Mouse (Mus musculus) intestine, embryonic 15.5 days (tissue): ENCODE results near the gene Pex5. TPM values are rescaled to one million over a fixed set of nuclear protein-coding genes. Genes with fewer than 3 reads are reported as not detected.
A peak's percentile ranks its signal among the peaks of the same experiment; 100 is the strongest.
"Not testable (repeated sequence)": the region's sequence is repeated elsewhere in the genome, so short reads cannot be mapped to it uniquely, and the experiment has no call there.

Experiments
- ATAC-seq: fragments of 200-750 bp; cut with Nextera tagmentation; 2 replicates; pipeline ENCODE4 v1.8.0; 2017; ENCODE audit warnings: moderate TSS enrichment, moderate library complexity
- H3K27ac ChIP-seq: fragments of 300-500 bp; sonication (generic); 2 replicates; pipeline ENCODE4 v1.5.1; 2015; ENCODE audit warnings: mild to moderate bottlenecking, inconsistent platforms
- H3K27me3 ChIP-seq: fragments of 300-500 bp; sonication (generic); replicated peaks from 2 replicates; pipeline ENCODE4 v1.6.1; 2015; ENCODE audit warnings: inconsistent platforms
- H3K36me3 ChIP-seq: fragments of 300-500 bp; sonication (generic); 2 replicates; pipeline ENCODE4 v1.6.1; 2015; ENCODE audit warnings: inconsistent platforms
- H3K4me1 ChIP-seq: fragments of 300-500 bp; sonication (generic); replicated peaks from 2 replicates; pipeline ENCODE4 v1.6.1; 2015; ENCODE audit warnings: inconsistent platforms
- H3K4me2 ChIP-seq: fragments of 300-500 bp; sonication (generic); replicated peaks from 2 replicates; pipeline ENCODE4 v1.6.1; 2015; ENCODE audit warnings: mild to moderate bottlenecking, inconsistent platforms
- H3K4me3 ChIP-seq: fragments of 300-500 bp; sonication (generic); replicated peaks from 2 replicates; pipeline ENCODE4 v1.5.1; 2015; ENCODE audit warnings: inconsistent platforms
- H3K9ac ChIP-seq: fragments of 300-500 bp; sonication (generic); 2 replicates; pipeline ENCODE4 v1.6.1; 2015; ENCODE audit warnings: inconsistent platforms
- H3K9me3 ChIP-seq: fragments of 300-500 bp; sonication (generic); 2 replicates; pipeline ENCODE4 v1.6.1; 2016; ENCODE audit warnings: inconsistent platforms
- WGBS: fragments of 180-500 bp; shearing (Covaris S2); methylation state at CpG from one replicate; pipeline ENCODE4 v1.1.7; 2015; 5-methylcytosine and 5-hydroxymethylcytosine counted together
- polyA plus RNA-seq: library from polyadenylated mRNA; unstranded; fragments of >200 nt; fragmentation: Nextera tagmentation; extraction: Ambion mirVana; gene quantifications from 2 replicates; pipeline ENCODE4 v1.2.1, GENCODE M21; 2015

Pex5 gene
- polyA plus RNA-seq, 1 experiment from 2014 or later = 41.8 TPM

DNA sequence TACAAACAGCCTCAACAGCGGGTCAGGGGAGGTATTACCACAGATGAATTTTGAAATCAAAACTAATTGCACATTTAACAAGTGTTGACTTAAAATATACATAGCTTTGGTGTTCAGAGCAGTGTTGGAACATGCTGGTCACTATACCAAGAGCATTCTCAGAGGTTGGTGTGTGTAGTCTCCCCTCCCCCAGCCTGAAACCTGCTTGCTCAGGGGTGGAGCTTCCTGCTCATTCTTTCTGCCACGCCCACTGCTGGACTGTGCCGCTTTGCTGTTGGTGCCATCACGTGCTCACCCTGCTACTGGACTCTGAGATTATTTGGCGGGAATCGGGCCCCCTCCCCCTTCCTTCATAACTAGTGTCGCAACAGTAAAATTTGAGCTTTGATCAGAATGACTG is 10.2 kb upstream of the Pex5 start:
- peak; percentile 75 for ATAC-seq

DNA sequence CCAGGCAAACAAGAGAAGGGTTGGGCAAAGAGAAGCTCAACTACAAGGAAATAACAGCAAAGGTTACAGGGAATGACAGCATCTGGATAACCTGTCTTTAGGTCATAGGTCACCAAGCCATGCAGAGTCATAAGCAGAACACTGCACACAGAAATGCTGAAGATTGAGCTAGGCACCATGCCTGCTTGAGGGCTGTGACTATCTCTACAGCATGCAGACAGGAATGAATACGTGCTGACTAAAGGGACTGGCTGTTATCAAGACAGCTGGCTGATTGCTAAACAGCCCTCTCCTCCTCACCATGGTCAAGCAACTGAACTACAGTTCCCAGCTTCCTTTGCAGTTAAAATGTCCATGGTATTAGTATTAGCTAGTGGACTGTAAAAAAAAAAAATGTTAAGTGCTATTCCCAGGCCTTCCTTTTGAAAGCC is 9.2 kb upstream of the Pex5 start:
- no peaks in the 10 kb centered on the region for H3K27me3 ChIP-seq
- H3K9ac ChIP-seq = no peak overlapping the region
- ATAC-seq = peak; percentile 80
- H3K9me3 ChIP-seq = no peaks in the 10 kb centered on the region
- 38% methylated on average over 1 of the region's 1 CpGs for WGBS
- H3K4me2 ChIP-seq = no peak overlapping the region
- H3K27ac ChIP-seq = no peak overlapping the region
- H3K4me3 ChIP-seq = no peak overlapping the region
- H3K4me1 ChIP-seq = no peaks in the 10 kb centered on the region
- H3K36me3 ChIP-seq = no peaks in the 10 kb centered on the region

More for the DNA sequence above, 10.2 kb upstream of the Pex5 start:
- not testable (repeated sequence) for H3K27ac ChIP-seq, H3K4me2 ChIP-seq, H3K9ac ChIP-seq, H3K9me3 ChIP-seq, H3K4me3 ChIP-seq, H3K4me1 ChIP-seq, H3K36me3 ChIP-seq, H3K27me3 ChIP-seq
- 46% methylated on average over 7 of the region's 7 CpGs for WGBS

DNA sequence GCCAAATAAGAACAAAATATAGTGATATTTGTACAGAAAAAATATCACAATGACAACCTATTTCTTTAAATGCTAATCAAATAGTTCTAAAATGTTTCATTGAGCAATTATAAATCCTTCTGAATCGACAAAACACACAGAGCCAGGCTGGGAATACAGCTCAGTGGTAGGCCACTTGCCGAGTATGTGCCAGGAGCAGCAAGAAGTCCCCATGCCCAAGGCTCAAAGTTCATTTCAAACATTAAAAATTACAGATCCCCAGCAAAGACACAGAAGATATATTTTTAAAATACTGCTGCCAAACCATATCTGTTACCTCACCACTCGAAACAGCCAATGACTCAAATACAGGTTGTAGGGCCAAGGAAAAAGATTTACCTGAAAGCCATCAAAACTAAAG is 3.8 kb upstream of the Pex5 start:
- no peaks in the 10 kb centered on the region for H3K36me3 ChIP-seq
- no peak overlapping the region for H3K4me2 ChIP-seq
- no peak for ATAC-seq
- H3K4me3 ChIP-seq = no peak overlapping the region
- H3K9ac ChIP-seq = no peak overlapping the region
- H3K27ac ChIP-seq = no peak overlapping the region
- H3K4me1 ChIP-seq = no peaks in the 10 kb centered on the region
- WGBS = 89% methylated on average over 3 of the region's 3 CpGs
- no peaks in the 10 kb centered on the region for H3K9me3 ChIP-seq
- H3K27me3 ChIP-seq = no peaks in the 10 kb centered on the region

DNA sequence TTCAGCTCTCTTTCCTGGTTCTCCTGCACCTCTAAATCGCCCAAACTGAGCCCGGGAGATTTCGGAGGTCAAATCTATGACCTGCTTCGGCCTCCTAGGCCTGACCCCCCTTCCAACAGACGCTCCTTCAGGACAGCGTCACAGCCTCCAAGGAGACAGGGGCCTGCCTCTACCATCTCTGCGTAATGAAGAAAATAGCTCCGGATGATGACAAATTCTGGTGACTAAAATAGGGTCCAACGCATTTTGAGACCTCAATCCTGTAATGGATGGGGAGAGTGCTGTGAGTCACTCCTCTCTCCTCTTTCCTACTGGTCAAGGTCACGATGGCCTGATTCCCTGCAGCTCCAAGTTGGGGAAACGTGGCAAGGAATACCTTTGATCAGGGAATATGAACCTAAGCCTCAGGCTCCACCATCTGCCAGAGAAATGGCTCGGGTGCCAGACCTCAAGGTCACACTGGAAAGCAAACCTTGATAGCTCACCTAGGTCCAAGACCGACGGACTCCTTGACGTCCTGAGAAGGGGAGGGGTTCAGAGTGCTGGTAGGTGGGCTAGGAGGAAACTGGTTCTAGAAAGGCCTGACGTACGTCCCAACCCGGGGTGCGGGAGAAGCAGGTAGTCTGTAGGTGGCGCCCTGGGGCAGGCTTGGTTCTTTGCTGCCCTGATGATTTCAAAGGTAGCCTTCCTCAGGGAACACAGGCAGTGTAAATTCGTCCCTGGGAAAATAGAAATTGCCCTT is 651 bp upstream of the Pex5 start:
- Histone ChIP-seq H3K27me3 (no peaks in the 10 kb centered on the region), H3K4me1 (peaks cover 4% of the 10 kb centered on the region; the same call in 1 of the 2 replicates), H3K36me3 (no peaks in the 10 kb centered on the region), H3K4me2 (peak overlapping the region; percentile 88), H3K9me3 (no peaks in the 10 kb centered on the region), H3K9ac (peak overlapping the region; percentile 54), H3K27ac (peak overlapping the region; percentile 81), H3K4me3 (peak overlapping the region; percentile 83)
- ATAC-seq = peak; percentile 68
- 6% methylated on average over 21 of the region's 21 CpGs for WGBS

DNA sequence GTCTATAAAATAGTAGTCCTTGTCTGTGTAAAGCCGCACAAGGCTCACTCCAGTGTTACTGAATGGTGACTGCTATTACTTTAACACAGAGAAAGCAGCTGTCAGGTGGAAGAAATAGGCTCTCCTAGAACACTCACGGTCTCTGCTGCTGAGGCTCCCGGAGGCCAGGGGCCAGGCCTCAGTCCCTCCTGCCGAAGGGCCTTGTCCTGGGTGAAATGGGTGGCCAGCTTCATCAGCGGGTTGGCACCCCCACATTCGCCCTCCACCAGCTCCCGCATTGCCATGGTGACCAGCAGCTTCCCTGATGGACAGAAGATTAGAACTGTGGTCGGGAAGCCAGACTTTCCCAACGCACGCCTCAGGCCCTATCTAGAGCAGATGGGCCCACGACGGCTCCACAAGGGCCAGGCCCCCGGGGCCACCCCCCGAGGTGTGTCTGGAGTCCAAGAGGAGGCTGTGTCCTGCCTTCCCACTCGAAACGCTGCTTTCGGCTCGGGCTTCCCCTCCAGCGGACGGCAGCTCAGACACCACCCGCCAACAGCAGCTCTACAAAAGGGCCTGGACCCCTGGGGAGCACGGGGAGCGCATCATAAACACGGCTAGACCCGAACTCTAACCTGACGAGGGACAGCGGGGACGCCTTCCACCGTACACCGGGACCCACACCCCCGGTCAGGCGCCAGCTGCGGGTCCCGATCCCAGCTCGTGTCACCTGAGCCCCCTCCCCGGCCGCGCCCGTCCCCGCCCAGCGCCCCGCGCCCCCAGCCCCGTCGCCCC is 529 bp downstream of the Pex5 start:
- H3K27me3 ChIP-seq = no peaks in the 10 kb centered on the region
- peak overlapping the region; percentile 83 for H3K4me3 ChIP-seq
- WGBS = 1% methylated on average over 40 of the region's 45 CpGs
- H3K9me3 ChIP-seq = no peaks in the 10 kb centered on the region
- H3K36me3 ChIP-seq = no peaks in the 10 kb centered on the region
- H3K4me2 ChIP-seq = peak overlapping the region; percentile 88
- ATAC-seq = peak; percentile 50
- peaks cover 4% of the 10 kb centered on the region; the same call in 1 of the 2 replicates for H3K4me1 ChIP-seq
- H3K9ac ChIP-seq = peak overlapping the region; percentile 88
- peak overlapping the region; percentile 56 for H3K27ac ChIP-seq

DNA sequence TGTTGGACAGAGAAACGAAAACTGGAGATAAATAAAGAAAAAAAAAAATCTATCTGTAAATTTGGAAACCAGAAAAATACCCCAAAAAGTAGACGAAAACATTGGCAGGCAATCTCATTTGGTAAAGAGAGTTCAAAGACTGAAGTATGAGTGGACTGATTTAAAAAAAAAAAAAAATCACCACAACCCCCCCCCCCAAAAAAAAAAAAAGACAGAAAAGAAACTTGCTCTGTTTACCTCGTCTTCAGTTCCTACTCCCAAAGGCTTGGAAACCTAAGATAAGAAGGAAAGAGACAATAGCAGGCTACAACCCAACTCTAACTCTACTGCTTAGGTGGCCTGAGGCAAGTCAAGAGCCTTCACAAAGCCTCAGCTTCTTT is 1.1 kb downstream of the Pex5 start:
- H3K4me3 ChIP-seq = peak overlapping the region; percentile 83
- peak overlapping the region; percentile 88 for H3K4me2 ChIP-seq
- WGBS = 52% methylated on average over 3 of the region's 3 CpGs
- H3K27me3 ChIP-seq = no peaks in the 10 kb centered on the region
- peak overlapping the region; percentile 88; the same call in 1 of the 2 replicates for H3K9ac ChIP-seq
- peaks cover 4% of the 10 kb centered on the region; the same call in 1 of the 2 replicates for H3K4me1 ChIP-seq
- no peak for ATAC-seq
- no peaks in the 10 kb centered on the region for H3K9me3 ChIP-seq
- H3K36me3 ChIP-seq = no peaks in the 10 kb centered on the region
- H3K27ac ChIP-seq = no peak overlapping the region

DNA sequence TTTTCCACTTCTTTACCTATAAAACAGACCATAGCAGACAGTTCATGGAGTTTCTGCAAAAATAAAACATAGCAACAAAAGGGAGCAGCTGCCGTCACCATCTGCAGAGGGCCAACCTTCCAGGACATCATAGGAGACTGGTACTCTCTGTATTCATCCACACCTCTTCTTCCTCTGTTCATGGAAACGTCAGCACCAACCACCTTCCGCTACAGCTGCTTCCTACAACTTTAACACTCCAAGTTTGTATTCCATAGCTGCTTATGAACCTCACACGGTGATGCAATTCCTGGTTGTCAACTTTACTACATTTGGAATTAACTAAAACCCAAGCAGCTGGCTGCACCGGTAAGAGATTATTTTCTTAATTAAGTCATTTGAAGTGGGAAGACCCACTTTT is 6.5 kb downstream of the Pex5 start:
- no peak overlapping the region for H3K4me3 ChIP-seq
- H3K4me2 ChIP-seq = no peak overlapping the region
- WGBS = 91% methylated on average over 5 of the region's 5 CpGs
- no peak for ATAC-seq
- peaks cover 1% of the 10 kb centered on the region; the same call in 1 of the 2 replicates for H3K4me1 ChIP-seq
- H3K9me3 ChIP-seq = no peaks in the 10 kb centered on the region
- peaks cover 18% of the 10 kb centered on the region for H3K36me3 ChIP-seq
- H3K27me3 ChIP-seq = no peaks in the 10 kb centered on the region
- H3K27ac ChIP-seq = no peak overlapping the region
- no peak overlapping the region for H3K9ac ChIP-seq

DNA sequence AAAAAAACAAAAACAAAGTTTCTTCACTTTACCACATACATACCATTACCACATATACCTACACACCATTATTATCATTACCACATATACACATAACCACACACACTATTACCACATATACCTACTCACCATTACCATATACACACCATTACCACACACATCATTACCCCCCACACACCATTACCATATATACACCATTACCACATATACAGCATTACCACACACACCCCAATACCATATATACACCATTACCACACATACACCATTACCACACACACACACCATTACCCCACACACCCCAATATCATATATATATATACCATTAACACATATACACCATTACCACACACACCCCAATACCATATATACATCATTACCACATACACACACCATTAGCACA is 7.7 kb downstream of the Pex5 start:
- Histone ChIP-seq H3K27ac (no peak overlapping the region), H3K9me3 (no peaks in the 10 kb centered on the region), H3K9ac (no peak overlapping the region), H3K36me3 (peaks cover 23% of the 10 kb centered on the region), H3K4me3 (no peak overlapping the region), H3K4me2 (no peak overlapping the region), H3K27me3 (no peaks in the 10 kb centered on the region), H3K4me1 (no peaks in the 10 kb centered on the region)
- no peak for ATAC-seq

DNA sequence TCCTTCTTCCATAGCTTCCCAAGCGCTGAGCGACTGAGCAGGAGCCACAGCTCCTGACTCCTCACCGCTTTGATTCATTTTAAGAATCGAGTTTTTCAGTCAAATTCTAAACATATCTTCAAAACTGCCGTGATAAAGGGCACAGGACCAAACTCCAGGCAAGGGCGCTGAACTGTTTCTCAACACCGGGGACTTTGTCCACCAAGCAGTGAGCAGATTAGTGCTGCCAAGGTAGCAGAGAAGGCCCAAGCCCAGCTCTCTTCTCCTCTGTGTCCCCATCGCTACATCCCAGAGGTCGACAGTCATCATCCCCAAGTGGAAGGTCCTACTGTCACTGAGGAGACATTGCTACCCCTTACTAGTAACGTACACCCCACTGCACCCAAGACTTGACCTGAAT is 8.5 kb downstream of the Pex5 start:
- H3K36me3 ChIP-seq = peaks cover 23% of the 10 kb centered on the region
- H3K27me3 ChIP-seq = no peaks in the 10 kb centered on the region
- no peak overlapping the region for H3K9ac ChIP-seq
- no peaks in the 10 kb centered on the region for H3K4me1 ChIP-seq
- no peaks in the 10 kb centered on the region for H3K9me3 ChIP-seq
- H3K4me3 ChIP-seq = no peak overlapping the region
- 90% methylated on average over 10 of the region's 10 CpGs for WGBS
- ATAC-seq = peak; percentile 48; the same call in 1 of the 2 replicates
- H3K27ac ChIP-seq = no peak overlapping the region
- H3K4me2 ChIP-seq = no peak overlapping the region

DNA sequence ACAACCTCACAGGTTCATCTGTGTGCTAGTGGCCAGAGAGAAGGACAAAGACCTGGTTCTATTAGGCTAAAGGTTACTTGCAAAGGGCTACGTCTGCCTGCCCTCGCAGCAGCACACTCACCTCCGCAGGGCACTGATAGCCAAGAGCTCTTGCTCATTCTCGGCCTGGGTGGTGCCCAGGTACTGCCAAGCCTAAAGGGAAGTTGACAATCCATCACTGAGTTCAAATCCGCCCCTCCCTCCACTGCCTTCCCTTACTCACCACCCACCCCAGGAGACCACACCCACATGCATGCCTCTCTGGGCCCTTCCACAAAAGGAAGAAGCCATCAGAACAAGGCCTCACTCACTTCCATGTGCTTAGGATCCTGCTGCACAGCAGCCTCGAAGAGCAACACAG is 15.1 kb downstream of the Pex5 start:
- WGBS = 93% methylated on average over 6 of the region's 6 CpGs
- no peak overlapping the region for H3K4me3 ChIP-seq
- peaks cover 54% of the 10 kb centered on the region for H3K36me3 ChIP-seq
- H3K4me1 ChIP-seq = no peaks in the 10 kb centered on the region
- no peak overlapping the region for H3K4me2 ChIP-seq
- H3K27me3 ChIP-seq = no peaks in the 10 kb centered on the region
- no peaks in the 10 kb centered on the region for H3K9me3 ChIP-seq
- no peak overlapping the region for H3K27ac ChIP-seq
- no peak for ATAC-seq
- no peak overlapping the region for H3K9ac ChIP-seq

DNA sequence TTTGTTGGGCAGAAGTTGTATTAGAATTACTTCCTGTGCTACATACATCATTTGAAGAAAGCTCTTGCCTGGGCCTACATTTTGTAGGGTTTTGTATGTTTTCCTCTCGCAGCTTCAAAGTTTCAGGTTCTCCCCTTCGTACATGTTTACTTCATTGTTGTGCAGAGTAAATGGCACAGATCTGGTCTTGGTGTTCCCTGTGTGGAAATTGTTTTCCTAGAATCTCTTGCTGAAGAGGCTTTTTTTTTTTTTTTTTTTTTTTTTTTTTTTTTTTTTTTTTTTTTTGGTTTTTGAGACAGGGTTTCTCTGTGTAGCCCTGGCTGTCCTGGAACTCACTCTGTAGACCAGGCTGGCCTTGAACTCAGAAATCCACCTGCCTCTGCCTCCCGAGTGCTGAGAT is 19.9 kb downstream of the Pex5 start:
- H3K4me1 ChIP-seq, H3K27ac ChIP-seq, H3K9ac ChIP-seq, H3K9me3 ChIP-seq, H3K4me2 ChIP-seq, H3K27me3 ChIP-seq, ATAC-seq, H3K4me3 ChIP-seq: not testable (repeated sequence)
- 92% methylated on average over 3 of the region's 3 CpGs for WGBS
- peaks cover 32% of the 10 kb centered on the region for H3K36me3 ChIP-seq

DNA sequence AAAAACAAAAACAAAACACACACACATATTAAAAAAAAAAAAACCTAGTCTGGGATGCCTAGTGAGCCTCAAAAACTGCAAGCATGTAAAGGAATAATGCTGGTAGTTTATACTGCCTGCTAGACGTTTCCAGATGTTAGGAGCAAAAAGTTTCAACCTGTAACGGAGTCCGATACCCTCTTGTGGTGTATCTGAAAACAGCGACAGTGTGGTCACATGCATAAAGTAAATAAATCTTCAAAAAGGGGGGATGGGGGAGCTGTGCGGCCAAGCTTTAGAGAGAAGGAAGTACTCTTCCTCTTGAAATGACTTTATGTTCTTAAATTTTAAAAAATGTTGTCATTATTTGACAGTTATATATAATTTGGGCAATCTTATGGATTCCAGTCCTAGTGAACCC is 34.7 kb downstream of the Pex5 start:
- H3K36me3 ChIP-seq = no peaks in the 10 kb centered on the region
- no peak overlapping the region for H3K9ac ChIP-seq
- no peak overlapping the region for H3K4me3 ChIP-seq
- no peak overlapping the region for H3K4me2 ChIP-seq
- no peaks in the 10 kb centered on the region for H3K27me3 ChIP-seq
- ATAC-seq = no peak
- H3K27ac ChIP-seq = no peak overlapping the region
- no peaks in the 10 kb centered on the region for H3K9me3 ChIP-seq
- no peaks in the 10 kb centered on the region for H3K4me1 ChIP-seq
- 25% methylated on average over 5 of the region's 5 CpGs for WGBS

DNA sequence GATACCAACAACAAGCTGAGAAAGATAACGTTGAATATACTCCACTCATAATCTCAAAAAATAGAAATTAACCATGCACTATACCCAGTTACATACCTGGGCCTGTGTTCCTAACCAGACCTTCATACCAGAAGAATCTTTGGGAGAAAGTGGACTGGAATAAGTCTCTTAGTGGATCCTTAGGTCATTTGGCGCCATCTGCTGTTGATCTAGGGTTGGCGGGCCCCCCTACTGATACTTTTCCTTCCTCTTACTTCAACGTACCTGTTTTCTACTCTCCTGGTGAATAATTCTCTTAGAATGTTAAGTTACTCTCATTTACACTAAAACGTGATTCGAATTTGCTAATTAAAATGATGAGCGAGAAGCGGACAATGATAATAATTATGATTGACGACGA is 35.5 kb downstream of the Pex5 start:
- Histone ChIP-seq H3K9me3 (no peaks in the 10 kb centered on the region), H3K27ac (no peak overlapping the region), H3K4me1 (no peaks in the 10 kb centered on the region), H3K9ac (no peak overlapping the region), H3K4me3 (no peak overlapping the region), H3K4me2 (no peak overlapping the region), H3K36me3 (no peaks in the 10 kb centered on the region), H3K27me3 (no peaks in the 10 kb centered on the region)
- no peak for ATAC-seq
- 31% methylated on average over 10 of the region's 10 CpGs for WGBS
